15 mouse cellular contexts compared by ENCODE assay signal in genomic region chr8:57767541-57767940, GRCm38 (mm10).
"Had no signal": no experiment of that assay in that cellular context is flagged by ENCODE, and none has a peak within 500 bp of the region (broad histone marks: within the 10 kb centered on the region; RNA-seq: fewer than 3 reads in every experiment).

No protein-coding gene starts in this region.

- H3K4me2 ChIP-seq: liver, embryonic 13.5 days; midbrain, embryonic 12.5 days; midbrain, embryonic 15.5 days; stomach, embryonic 15.5 days had no signal

- DNase-seq: kidney, adult 18-20 months; kidney, adult 9 months; kidney, postnatal 36 days; layer of hippocampus, postnatal 36 days; liver, embryonic 13.5 days; lung, adult 2 months; lung, postnatal 14 days; lung, postnatal 4 days; thymus, adult 18-20 months; thymus, postnatal 36 days had no signal

- H3K9me3 ChIP-seq: liver, embryonic 13.5 days; midbrain, embryonic 12.5 days; midbrain, embryonic 15.5 days; stomach, embryonic 15.5 days had no signal

- H3K4me1 ChIP-seq: liver, embryonic 13.5 days had no signal

- H3K9ac ChIP-seq: liver, embryonic 13.5 days; midbrain, embryonic 12.5 days; midbrain, embryonic 15.5 days; stomach, embryonic 15.5 days had no signal

- H3K27ac ChIP-seq: kidney, postnatal 0 days; left cerebral cortex, adult 2 months; liver, embryonic 13.5 days; midbrain, embryonic 12.5 days; midbrain, embryonic 15.5 days; stomach, embryonic 15.5 days had no signal

- H3K36me3 ChIP-seq: liver, embryonic 13.5 days; midbrain, embryonic 12.5 days; midbrain, embryonic 15.5 days; stomach, embryonic 15.5 days had no signal

- H3K27me3 ChIP-seq: liver, embryonic 13.5 days; midbrain, embryonic 15.5 days; stomach, embryonic 15.5 days had no signal

- H3K4me3 ChIP-seq: left cerebral cortex, adult 2 months; liver, embryonic 13.5 days; midbrain, embryonic 12.5 days; midbrain, embryonic 15.5 days; stomach, embryonic 15.5 days had no signal
